Mouse (Mus musculus) spleen, embryonic (tissue): Measurements from ENCODE around the gene Sema5a.

ENCODE experiments used
- CTCF ChIA-PET: fragments of 350-600 bp; sonication (Branson Sonifier 250); formaldehyde crosslinking; loops from one replicate; lab custom pipeline; 2022; lab: Charles Lee

Gene Sema5a

DNA sequence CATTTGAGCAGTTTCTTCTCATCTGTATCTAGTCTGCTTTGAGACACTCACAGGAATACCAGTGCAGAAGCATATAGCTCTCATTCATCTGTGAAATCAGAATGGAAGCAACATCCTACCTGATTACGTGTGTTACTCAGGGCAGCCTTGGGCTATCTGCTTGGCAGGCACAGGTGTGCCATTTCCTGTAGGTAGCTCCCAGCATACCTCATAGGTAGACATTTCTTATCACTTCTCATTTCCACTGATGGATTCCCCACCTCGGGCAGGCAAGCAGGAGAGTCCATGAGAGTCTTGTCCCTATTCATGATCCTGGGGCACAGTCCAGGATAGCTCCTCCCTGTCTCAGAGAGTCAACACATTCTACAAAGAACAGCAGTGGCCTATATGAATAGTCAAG is 381.4 kb downstream of the Sema5a start:
- CTCF ChIA-PET = no interaction called here

DNA sequence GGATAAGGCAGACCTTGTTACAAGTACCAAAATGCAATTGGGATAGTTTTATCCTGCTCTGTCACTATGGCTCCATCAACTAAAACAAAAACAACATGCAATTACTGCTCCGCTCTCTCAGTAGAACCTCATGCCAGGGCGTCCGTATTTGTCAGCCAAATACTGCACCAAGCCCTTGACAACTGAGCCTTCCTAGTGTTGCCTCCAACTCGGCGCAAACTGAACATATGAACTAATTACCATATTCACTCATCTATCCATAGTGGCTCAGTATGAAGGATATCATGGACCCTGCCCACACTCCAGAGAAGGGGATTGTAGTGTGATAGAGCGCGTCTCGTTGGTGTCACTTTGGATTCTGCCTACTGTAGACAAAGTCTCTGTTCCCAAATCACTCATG is 389.1 kb downstream of the Sema5a start:
- CTCF ChIA-PET = no interaction called here

DNA sequence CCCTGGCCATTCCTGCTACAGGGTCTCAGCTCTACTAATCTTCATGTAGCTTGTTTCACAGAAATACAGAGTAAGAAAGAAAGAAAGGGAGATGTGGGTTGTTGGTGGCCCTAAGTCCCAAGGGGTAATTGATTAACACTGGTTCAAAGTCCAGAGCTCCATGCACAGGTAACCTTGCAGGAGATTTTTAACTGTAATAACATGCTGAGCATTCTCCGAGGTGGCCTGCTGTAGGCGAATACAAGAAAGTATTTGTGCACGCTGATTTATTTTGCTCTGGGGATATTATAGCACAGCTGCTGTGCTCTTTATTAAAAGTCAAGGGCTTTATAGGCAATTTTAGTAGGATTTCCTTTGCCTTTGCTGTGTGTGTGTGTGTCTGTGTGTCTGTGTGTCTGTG is 393.3 kb downstream of the Sema5a start:
- CTCF ChIA-PET = interaction anchor here (0.6 to 1.0 kb wide), 2 partner anchors 8 to 1135 kb away, joined by 3 to 6 read pairs; no protein-coding TSS in a partner anchor

DNA sequence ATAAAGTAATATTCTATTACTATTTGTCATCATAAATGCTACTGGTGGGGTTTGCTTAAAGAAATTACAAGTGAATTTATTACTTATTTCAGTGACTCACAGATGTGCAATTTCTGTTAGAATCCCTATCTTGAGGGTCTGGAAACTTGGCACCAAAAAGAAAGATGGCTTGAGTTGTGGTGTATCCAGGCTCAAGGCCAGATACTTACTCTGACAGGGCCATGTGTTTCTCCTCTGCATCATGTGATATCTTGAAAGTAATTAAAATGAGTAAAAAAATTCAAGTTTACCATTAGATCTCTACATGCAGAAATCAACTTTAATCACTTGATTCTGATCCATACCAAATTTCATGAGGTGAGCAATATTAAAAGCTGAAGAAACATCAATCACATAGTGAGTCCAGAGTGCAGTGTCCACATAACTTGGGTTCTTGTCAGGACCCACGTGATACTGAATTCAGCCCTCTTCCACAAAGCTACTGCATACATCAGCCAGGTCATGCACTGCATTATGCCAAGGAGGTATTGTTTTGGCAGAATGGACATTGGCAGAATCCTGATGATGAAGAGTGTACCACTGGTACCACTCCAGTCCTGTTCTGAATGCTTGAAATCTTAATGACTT is 402.6 kb downstream of the Sema5a start:
- CTCF ChIA-PET = no interaction called here

DNA sequence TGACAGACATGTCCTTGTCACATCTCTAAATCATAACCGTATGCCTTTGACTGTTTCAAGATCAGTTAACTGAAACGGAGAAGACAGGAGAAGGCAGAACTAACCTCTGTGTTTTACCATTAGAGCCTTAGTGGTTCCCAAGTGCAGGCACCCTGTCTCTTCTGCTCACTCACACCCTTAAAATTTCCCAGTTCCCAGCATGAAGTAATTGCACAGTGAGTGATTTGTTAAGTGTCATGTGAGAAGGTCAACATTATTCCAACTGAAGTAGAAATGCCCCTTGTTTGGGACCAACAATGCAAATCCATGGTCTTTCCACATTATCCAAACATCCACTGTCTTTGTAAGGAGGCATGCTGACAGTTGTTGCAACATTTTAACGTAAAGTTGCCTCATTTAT is 409.4 kb downstream of the Sema5a start:
- CTCF ChIA-PET = no interaction called here

DNA sequence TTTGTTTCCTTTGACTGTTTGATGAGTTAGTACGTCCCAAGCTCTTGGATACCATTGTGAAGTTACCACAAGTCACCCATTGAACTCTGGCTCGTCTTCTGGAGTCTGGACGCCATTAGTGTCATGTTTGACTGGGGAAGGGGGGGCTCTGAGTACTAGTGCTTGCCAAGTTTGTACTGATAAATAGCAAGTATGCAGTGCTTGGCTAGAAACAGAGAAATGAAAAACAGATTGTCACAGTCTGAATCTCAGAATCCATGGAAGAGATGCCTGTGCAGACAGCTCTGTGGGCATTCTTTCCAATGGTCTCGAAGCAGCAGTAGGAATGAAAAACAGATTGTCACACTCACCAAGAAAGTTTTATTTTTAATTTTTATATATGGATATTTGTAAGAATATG is 411.4 kb downstream of the Sema5a start:
- CTCF ChIA-PET = no interaction called here

DNA sequence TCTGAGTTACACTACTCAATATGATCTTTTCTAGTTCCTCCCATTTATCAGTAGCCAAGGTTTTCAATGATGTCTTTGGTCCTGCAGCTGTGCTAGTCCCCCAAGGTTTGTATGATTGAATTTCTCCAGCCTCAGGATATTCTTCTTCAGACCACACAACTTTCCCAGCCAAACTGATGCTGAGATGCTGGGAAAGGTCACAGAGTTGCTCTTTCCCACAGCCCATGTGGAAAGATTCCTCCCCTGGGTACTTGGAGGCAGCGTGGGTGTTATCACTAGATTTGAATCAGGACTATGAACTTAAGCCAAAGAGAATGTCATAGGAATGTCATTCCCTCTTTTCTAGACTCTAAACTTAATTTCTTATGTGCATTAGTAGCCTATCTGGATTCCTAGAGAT is 431.8 kb downstream of the Sema5a start:
- CTCF ChIA-PET = no interaction called here

DNA sequence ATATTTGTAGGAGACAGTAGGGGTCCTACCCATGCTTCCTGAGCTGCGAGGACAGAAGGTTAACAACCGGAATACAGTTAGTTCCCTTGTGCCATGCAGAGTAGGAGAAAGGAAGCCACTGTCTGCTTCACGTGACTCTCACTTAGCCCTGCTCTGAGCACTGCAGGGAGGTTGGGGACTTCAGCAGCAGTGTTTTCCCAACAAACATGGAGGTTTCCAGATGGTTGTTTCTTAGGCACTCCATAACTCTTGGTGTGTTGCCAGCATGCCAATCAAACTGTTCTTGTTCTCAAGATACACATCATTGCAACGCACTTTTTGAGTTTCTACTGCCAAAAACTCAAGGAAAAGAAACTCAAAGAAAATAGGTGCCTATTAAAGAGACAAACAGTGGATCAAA is 440.5 kb downstream of the Sema5a start:
- CTCF ChIA-PET = no interaction called here

DNA sequence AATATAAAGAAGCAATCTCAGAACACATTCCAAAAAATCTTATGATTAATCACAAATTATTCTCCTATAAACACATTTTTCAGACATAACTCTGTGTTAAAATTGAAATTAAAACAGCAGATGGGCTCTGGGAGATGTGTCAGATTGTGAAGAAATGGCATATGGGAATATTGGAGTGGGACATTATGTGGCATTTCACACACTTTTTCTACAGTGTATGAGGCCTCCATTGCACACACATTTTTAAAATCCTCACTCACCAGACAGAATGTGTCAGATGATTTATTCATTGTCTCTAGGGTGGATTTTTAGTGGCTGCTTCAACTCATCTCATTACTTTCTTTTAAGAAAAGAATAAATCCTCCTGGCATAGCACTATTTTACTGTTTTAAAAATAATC is 446.4 kb downstream of the Sema5a start:
- CTCF ChIA-PET = no interaction called here

DNA sequence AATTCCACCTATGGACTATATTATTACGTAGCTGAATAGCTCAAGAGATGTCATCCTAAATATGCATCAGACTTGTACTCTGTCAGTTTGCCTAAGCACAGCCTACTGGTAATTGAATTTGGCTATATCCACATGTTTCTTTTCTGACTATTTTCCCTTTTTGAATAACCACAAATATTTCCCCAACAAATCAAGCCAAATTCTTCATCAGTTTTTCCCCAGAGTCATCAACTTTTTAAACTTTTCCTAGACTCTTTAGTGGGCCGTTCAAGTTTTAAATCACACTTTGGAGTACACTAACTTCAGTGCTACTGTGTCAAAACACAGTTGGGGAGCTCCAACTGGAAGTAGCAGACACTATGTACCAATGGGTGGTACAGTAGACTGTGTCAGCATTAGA is 448.4 kb downstream of the Sema5a start:
- CTCF ChIA-PET = no interaction called here

DNA sequence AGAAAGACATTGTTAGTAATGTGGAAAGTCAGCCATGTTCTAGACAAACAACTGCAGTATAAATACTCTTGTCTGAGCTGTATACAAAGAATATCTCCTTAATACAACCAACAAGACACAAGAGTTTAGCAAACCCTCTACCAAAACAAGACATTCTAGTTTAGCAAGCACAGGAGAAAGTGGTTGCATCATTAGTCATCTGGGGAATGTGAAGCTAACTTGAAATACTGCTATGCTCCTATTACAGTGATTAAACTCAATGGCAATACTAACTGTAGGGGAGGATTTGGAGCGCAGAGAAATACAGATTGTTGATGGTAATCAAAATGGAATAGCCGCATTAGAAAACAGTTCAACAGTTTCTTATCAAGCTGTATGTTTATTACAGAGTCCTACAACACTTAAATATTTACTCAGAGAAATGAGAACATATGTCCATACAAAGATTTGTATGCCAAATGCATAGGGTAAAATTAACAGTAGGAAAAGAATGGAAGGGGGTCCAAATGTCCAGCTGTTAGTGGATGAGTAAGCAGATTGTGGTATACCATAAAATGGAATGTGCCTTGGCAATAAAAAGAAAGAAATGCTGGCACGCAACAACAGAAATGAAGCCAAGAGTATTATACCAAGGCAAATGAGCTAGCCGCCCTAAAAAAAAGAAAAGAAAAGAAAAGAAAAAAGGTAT is 472.8 kb downstream of the Sema5a start:
- CTCF ChIA-PET = interaction anchor here (0.6 kb wide), 1 partner anchor 39 kb away, joined by 4 read pairs; no protein-coding TSS in a partner anchor

DNA sequence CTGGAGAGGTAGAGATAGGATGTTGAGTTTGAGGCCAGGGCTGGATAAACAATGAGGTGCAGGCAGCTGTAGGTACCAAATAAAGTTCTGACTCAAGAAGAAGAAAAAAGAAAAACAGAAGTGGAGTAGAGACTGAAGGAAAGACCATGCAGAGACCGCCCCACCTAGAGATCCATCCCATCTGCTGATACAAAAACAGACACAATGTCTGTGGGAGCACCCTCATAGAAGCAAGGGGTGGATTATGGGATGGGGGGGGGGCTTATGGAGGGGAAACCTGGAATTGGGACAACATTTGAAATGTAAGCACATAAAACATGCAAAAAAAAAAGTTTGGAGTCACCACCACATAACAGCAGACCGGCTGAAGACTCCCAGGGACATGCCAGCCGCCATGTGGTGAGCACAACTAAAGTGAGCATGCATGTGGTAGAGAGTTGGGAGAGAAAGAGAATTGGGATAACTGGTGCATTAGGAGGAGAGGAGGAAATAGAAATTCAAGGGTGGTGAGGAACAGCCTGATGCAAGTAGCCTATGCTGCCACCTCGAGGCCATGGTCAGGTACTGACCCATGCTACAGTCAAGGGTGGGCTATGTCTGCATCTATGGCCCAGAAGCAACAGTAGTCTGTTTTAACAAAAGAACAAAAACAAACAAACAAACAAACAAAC is 473.8 kb downstream of the Sema5a start:
- CTCF ChIA-PET = interaction anchor here (0.6 kb wide), 1 partner anchor 40 kb away, joined by 4 read pairs; no protein-coding TSS in a partner anchor

DNA sequence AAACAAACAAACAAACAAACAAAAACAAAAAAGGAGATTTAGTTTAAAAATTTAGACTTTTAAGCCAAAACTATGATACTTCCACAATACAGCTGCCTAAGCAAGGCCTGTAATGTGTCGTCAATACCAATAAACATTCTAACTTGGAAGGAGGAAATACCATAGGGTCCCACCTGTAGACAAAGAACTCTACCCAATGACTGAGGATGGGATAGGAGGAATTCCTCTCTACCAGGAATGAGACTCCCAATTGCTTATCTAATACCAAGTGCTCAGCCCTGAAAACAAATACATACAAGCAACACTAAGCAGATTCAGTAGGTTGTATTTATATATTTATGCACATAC is 474.3 kb downstream of the Sema5a start:
- CTCF ChIA-PET = no interaction called here

DNA sequence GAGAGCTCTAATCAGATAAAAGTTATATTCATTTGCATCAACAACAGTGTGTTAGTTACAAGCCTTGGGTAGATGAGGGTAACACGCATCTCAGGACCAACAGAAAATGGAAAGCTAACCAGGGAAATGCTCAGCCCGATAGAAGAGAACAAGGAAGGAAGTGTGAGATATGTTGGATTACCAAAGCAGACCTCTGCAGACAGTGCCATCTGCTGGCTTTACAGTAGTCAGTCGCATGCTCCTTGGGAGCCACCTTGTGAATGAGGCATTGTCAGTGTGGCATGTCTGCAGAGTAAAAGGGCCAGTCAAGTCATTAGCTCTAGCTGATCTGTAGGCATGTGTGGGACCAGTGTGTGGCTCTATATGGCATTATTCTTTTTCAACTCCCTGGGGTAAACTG is 486.2 kb downstream of the Sema5a start:
- CTCF ChIA-PET = no interaction called here
